Mouse (Mus musculus) testis, postnatal 10 days (tissue): ENCODE measurements around the gene Tnn.

Source experiments
- DNase-seq: peaks from one replicate; pipeline ENCODE4 v3.0.0; 2021; ENCODE audit warnings: low spot score

Tnn gene

GRCm38 (mm10) chr1:160044237-160045021 lies 109.0 kb downstream of the Tnn start, which contains the start of gene 4930523C07Rik:
TSS of gene 4930523C07Rik (plus strand) at chr1:160044382.
- peak; percentile 78 for DNase-seq

GRCm38 (mm10) chr1:160043271-160043975 lies 110.0 kb downstream of the Tnn start:
- DNase-seq: no peak

- no peak for DNase-seq
These were observed 111.0 kb downstream of the Tnn start for GRCm38 (mm10) chr1:160042351-160042750.

- no peak for DNase-seq
These were observed 112.1 kb downstream of the Tnn start for GRCm38 (mm10) chr1:160041264-160041775.

- DNase-seq: no peak
These were observed 113.3 kb downstream of the Tnn start for GRCm38 (mm10) chr1:160039951-160040645.

- DNase-seq: no peak
These were observed 116.3 kb downstream of the Tnn start for GRCm38 (mm10) chr1:160036996-160037521.

GRCm38 (mm10) chr1:160035561-160035960 lies 117.8 kb downstream of the Tnn start:
- DNase-seq: no peak
